Mouse (Mus musculus): ENCODE measurements at regions not wholly inside any gene's neighbourhood (a gene's known extent, or its start where the extent isn't known, plus 50 kb on each side); places are given as distances from the start of the nearest gene placed in this dataset.

GRCm38 (mm10) chr13:101625922-101626321 lies 142.1 kb downstream of the Pik3r1 start:
- Histone ChIP-seq H3K4me2 (no peak overlapping the region), H3K36me3 (ENCODE audit: control insufficient read depth, insufficient read depth, low read length) (no peaks in the 10 kb centered on the region), H3K27ac (ENCODE audit: low read depth, low read length) (no peak overlapping the region), H3K9ac (ENCODE audit: low read depth, low read length) (no peak overlapping the region), H3K4me1 (replicated peaks; ENCODE audit: control insufficient read depth, insufficient read depth, low read length) (no peaks in the 10 kb centered on the region), H3K9me3 (ENCODE audit: control insufficient read depth, low read length) (no peaks in the 10 kb centered on the region), H3K4me3 (ENCODE audit: low read depth, low read length) (no peak overlapping the region), H3K27me3 (replicated peaks; ENCODE audit: control insufficient read depth, insufficient read depth, low read length) (no peaks in the 10 kb centered on the region)
- no peak for DNase-seq (ENCODE audit: low spot score)
- no peak for ATAC-seq (replicated peaks; ENCODE audit: low FRiP score)
- WGBS, result 87% methylated on average over 5 of the region's 5 CpGs

GRCm38 (mm10) chr13:101624179-101624581 lies 143.8 kb downstream of the Pik3r1 start:
- H3K4me2 ChIP-seq, result no peak overlapping the region
- H3K4me1 ChIP-seq (replicated peaks; ENCODE audit: control insufficient read depth, insufficient read depth, low read length), result no peaks in the 10 kb centered on the region
- 42% methylated on average over 5 of the region's 5 CpGs for WGBS
- no peaks in the 10 kb centered on the region for H3K36me3 ChIP-seq (ENCODE audit: control insufficient read depth, insufficient read depth, low read length)
- DNase-seq (ENCODE audit: low spot score) (no peak), ATAC-seq (replicated peaks; ENCODE audit: low FRiP score) (no peak)
- H3K9ac ChIP-seq (ENCODE audit: low read depth, low read length), result no peak overlapping the region
- H3K4me3 ChIP-seq (ENCODE audit: low read depth, low read length), result no peak overlapping the region
- no peaks in the 10 kb centered on the region for H3K27me3 ChIP-seq (replicated peaks; ENCODE audit: control insufficient read depth, insufficient read depth, low read length)
- H3K27ac ChIP-seq (ENCODE audit: low read depth, low read length), result no peak overlapping the region
- H3K9me3 ChIP-seq (ENCODE audit: control insufficient read depth, low read length), result no peaks in the 10 kb centered on the region

GRCm38 (mm10) chr13:101622649-101623048 lies 145.4 kb downstream of the Pik3r1 start:
- no peak overlapping the region for H3K27ac ChIP-seq (ENCODE audit: low read depth, low read length)
- DNase-seq (ENCODE audit: low spot score), result no peak
- no peaks in the 10 kb centered on the region for H3K4me1 ChIP-seq (replicated peaks; ENCODE audit: control insufficient read depth, insufficient read depth, low read length)
- no peak for ATAC-seq (replicated peaks; ENCODE audit: low FRiP score)
- H3K9me3 ChIP-seq (ENCODE audit: control insufficient read depth, low read length), result no peaks in the 10 kb centered on the region
- no peak overlapping the region for H3K9ac ChIP-seq (ENCODE audit: low read depth, low read length)
- no peak overlapping the region for H3K4me3 ChIP-seq (ENCODE audit: low read depth, low read length)
- H3K36me3 ChIP-seq (ENCODE audit: control insufficient read depth, insufficient read depth, low read length), result no peaks in the 10 kb centered on the region
- no peaks in the 10 kb centered on the region for H3K27me3 ChIP-seq (replicated peaks; ENCODE audit: control insufficient read depth, insufficient read depth, low read length)
- no peak overlapping the region for H3K4me2 ChIP-seq
- 96% methylated on average over 2 of the region's 2 CpGs for WGBS

DNA sequence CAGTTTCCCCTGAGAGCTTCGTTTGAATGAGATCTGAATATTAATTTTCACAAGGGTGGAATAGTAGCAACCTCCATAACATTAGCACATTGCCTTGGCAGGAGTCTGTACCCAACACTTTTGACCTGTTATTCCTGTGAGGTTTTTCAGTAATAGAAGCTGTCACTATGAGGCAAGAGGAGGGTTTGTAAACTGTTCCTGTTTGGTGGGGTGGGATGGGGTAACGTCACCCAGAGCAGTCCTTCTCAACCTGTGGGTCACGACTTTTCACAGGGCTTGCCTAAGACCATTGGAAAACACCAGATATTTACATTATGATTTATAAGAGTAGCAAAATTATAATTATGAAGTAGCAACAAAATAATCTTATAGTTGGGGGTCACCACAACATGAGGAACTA lies 147.4 kb downstream of the Pik3r1 start:
- no peak overlapping the region for H3K4me3 ChIP-seq (ENCODE audit: low read depth, low read length)
- no peaks in the 10 kb centered on the region for H3K27me3 ChIP-seq (replicated peaks; ENCODE audit: control insufficient read depth, insufficient read depth, low read length)
- no peak for ATAC-seq (replicated peaks; ENCODE audit: low FRiP score)
- WGBS, result 72% methylated on average over 3 of the region's 3 CpGs
- H3K4me1 ChIP-seq (replicated peaks; ENCODE audit: control insufficient read depth, insufficient read depth, low read length), result no peaks in the 10 kb centered on the region
- H3K36me3 ChIP-seq (ENCODE audit: control insufficient read depth, insufficient read depth, low read length), result no peaks in the 10 kb centered on the region
- no peak overlapping the region for H3K27ac ChIP-seq (ENCODE audit: low read depth, low read length)
- no peaks in the 10 kb centered on the region for H3K9me3 ChIP-seq (ENCODE audit: control insufficient read depth, low read length)
- DNase-seq (ENCODE audit: low spot score), result no peak
- H3K4me2 ChIP-seq, result no peak overlapping the region
- H3K9ac ChIP-seq (ENCODE audit: low read depth, low read length), result no peak overlapping the region

DNA sequence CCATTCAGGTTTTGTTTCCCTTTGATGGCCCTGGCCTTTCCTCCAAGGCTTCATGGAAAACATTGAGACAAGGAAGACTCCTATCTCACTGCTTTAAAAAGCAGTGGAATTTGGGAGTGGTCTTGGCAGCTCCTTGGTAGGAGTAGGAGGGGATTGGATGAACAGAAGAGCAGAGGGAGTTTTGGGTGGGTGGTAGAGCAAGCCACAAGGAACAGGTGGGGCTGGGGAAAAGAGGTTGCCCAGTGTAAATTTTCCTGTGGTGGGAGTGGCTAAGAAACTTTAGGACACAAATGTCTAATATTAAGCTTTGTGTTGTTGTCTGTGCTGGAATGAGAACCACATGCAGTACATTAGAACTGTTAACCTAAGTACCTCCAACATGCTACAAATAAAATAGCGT lies 148.9 kb downstream of the Pik3r1 start:
- 73% methylated on average over 1 of the region's 1 CpGs for WGBS
- H3K27ac ChIP-seq (ENCODE audit: low read depth, low read length), result no peak overlapping the region
- H3K4me3 ChIP-seq (ENCODE audit: low read depth, low read length), result no peak overlapping the region
- no peak overlapping the region for H3K9ac ChIP-seq (ENCODE audit: low read depth, low read length)
- H3K4me2 ChIP-seq, result no peak overlapping the region
- no peak for ATAC-seq (replicated peaks; ENCODE audit: low FRiP score)
- no peaks in the 10 kb centered on the region for H3K36me3 ChIP-seq (ENCODE audit: control insufficient read depth, insufficient read depth, low read length)
- no peaks in the 10 kb centered on the region for H3K9me3 ChIP-seq (ENCODE audit: control insufficient read depth, low read length)
- no peaks in the 10 kb centered on the region for H3K4me1 ChIP-seq (replicated peaks; ENCODE audit: control insufficient read depth, insufficient read depth, low read length)
- DNase-seq (ENCODE audit: low spot score), result no peak
- H3K27me3 ChIP-seq (replicated peaks; ENCODE audit: control insufficient read depth, insufficient read depth, low read length), result no peaks in the 10 kb centered on the region

GRCm38 (mm10) chr13:101612786-101613185 lies 155.2 kb downstream of the Pik3r1 start:
- H3K9me3 ChIP-seq (ENCODE audit: control insufficient read depth, low read length), result no peaks in the 10 kb centered on the region
- ATAC-seq (replicated peaks; ENCODE audit: low FRiP score) (no peak), DNase-seq (ENCODE audit: low spot score) (no peak)
- H3K4me1 ChIP-seq (replicated peaks; ENCODE audit: control insufficient read depth, insufficient read depth, low read length), result peaks cover 13% of the 10 kb centered on the region
- no peaks in the 10 kb centered on the region for H3K27me3 ChIP-seq (replicated peaks; ENCODE audit: control insufficient read depth, insufficient read depth, low read length)
- no peak overlapping the region for H3K9ac ChIP-seq (ENCODE audit: low read depth, low read length)
- H3K27ac ChIP-seq (ENCODE audit: low read depth, low read length), result no peak overlapping the region
- no peak overlapping the region for H3K4me2 ChIP-seq
- 75% methylated on average over 2 of the region's 2 CpGs for WGBS
- H3K36me3 ChIP-seq (ENCODE audit: control insufficient read depth, insufficient read depth, low read length), result no peaks in the 10 kb centered on the region
- no peak overlapping the region for H3K4me3 ChIP-seq (ENCODE audit: low read depth, low read length)

DNA sequence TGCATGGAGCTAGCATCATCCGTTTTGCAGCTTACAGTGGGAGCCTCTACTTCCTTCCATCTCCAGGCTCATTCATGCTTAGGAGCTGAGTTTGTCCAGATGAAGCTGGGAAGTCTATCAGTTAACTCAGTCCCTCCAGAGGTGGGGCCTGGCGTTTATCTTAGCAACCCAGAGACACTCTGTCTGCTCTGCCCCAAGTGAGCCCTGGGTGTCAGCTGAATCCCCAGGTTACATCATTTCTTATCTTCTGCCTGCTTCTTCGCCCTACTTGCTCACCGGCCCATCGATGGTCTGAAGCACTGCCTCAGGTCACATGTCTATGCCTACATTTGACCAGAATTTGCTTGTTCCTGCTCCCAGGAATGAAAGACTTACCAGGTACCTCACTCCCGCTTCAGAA lies 156.3 kb downstream of the Pik3r1 start:
- peak; percentile 45 for DNase-seq (ENCODE audit: low spot score)
- H3K27ac ChIP-seq (ENCODE audit: low read depth, low read length), result peak overlapping the region; percentile 69

GRCm38 (mm10) chr13:101606184-101606730 lies 161.8 kb downstream of the Pik3r1 start:
- ATAC-seq (replicated peaks; ENCODE audit: low FRiP score), result no peak
- Histone ChIP-seq H3K27me3 (replicated peaks; ENCODE audit: control insufficient read depth, insufficient read depth, low read length) (no peaks in the 10 kb centered on the region), H3K4me2 (no peak overlapping the region), H3K4me1 (replicated peaks; ENCODE audit: control insufficient read depth, insufficient read depth, low read length) (peaks cover 4% of the 10 kb centered on the region; the same call in 1 of the 2 replicates), H3K36me3 (ENCODE audit: control insufficient read depth, insufficient read depth, low read length) (no peaks in the 10 kb centered on the region), H3K27ac (ENCODE audit: low read depth, low read length) (no peak overlapping the region), H3K9me3 (ENCODE audit: control insufficient read depth, low read length) (no peaks in the 10 kb centered on the region), H3K9ac (ENCODE audit: low read depth, low read length) (no peak overlapping the region), H3K4me3 (ENCODE audit: low read depth, low read length) (no peak overlapping the region)
- DNase-seq (ENCODE audit: low spot score), result no peak
- WGBS, result 67% methylated on average over 1 of the region's 1 CpGs

More for the DNA sequence above, 156.3 kb downstream of the Pik3r1 start:
- H3K9ac ChIP-seq (ENCODE audit: low read depth, low read length), result no peak overlapping the region
- no peaks in the 10 kb centered on the region for H3K27me3 ChIP-seq (replicated peaks; ENCODE audit: control insufficient read depth, insufficient read depth, low read length)
- H3K9me3 ChIP-seq (ENCODE audit: control insufficient read depth, low read length), result no peaks in the 10 kb centered on the region
- peak; percentile 100 for ATAC-seq (replicated peaks; ENCODE audit: low FRiP score)
- peak overlapping the region; percentile 2; the same call in 1 of the 2 replicates for H3K4me2 ChIP-seq
- WGBS, result 47% methylated on average over 6 of the region's 6 CpGs
- H3K4me1 ChIP-seq (replicated peaks; ENCODE audit: control insufficient read depth, insufficient read depth, low read length), result peaks cover 13% of the 10 kb centered on the region
- H3K36me3 ChIP-seq (ENCODE audit: control insufficient read depth, insufficient read depth, low read length), result no peaks in the 10 kb centered on the region
- H3K4me3 ChIP-seq (ENCODE audit: low read depth, low read length), result no peak overlapping the region

- no peaks in the 10 kb centered on the region for H3K4me1 ChIP-seq (replicated peaks; ENCODE audit: control insufficient read depth, insufficient read depth, low read length)
Measured at GRCm38 (mm10) chr13:101605685-101606084, 162.3 kb downstream of the Pik3r1 start.

More at GRCm38 (mm10) chr13:101605685-101606084, 162.3 kb downstream of the Pik3r1 start:
- no peak for ATAC-seq (replicated peaks; ENCODE audit: low FRiP score)
- H3K36me3 ChIP-seq (ENCODE audit: control insufficient read depth, insufficient read depth, low read length), result no peaks in the 10 kb centered on the region
- H3K27me3 ChIP-seq (replicated peaks; ENCODE audit: control insufficient read depth, insufficient read depth, low read length), result no peaks in the 10 kb centered on the region
- WGBS, result 71% methylated on average over 4 of the region's 4 CpGs
- H3K27ac ChIP-seq (ENCODE audit: low read depth, low read length), result no peak overlapping the region
- DNase-seq (ENCODE audit: low spot score), result no peak
- no peak overlapping the region for H3K9ac ChIP-seq (ENCODE audit: low read depth, low read length)
- H3K4me3 ChIP-seq (ENCODE audit: low read depth, low read length), result no peak overlapping the region
- no peaks in the 10 kb centered on the region for H3K9me3 ChIP-seq (ENCODE audit: control insufficient read depth, low read length)
- H3K4me2 ChIP-seq, result no peak overlapping the region

All from liver, embryonic 11.5 days (tissue).